Mouse (Mus musculus) bone marrow macrophage, adult 2 months (primary cell): Measurements from ENCODE around the gene Ppp6r2.

Source experiments
- CTCF ChIP-seq: IDR thresholded peaks from 2 replicates; pipeline ENCODE4 v1.5.1; 2012; ENCODE audit warnings: low read depth, mild to moderate bottlenecking, low read length, moderate library complexity
- POLR2A ChIP-seq: IDR thresholded peaks from 2 replicates; pipeline ENCODE4 v1.6.1; 2012; ENCODE audit warnings: mild to moderate bottlenecking, low read depth, low read length, borderline replicate concordance

DNA sequence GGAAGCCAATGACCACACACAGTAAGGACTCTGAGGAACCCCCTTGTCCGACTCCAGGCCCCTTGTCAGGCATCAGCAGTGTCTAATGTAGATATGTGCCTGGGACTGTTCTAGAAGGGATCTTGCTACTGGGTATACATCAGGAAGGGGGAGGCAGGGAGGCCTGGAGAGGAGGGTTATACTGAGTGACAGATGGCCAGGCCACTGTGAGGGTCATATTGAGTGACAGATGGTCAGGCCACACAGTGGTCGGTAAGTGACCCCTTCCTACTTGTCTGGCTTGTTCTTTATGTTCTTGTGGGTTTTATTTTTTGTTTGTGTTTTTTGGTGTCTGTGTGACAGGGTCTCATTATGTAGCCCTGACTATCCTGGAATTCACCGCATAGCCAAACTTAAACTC, 64.1 kb downstream of the Ppp6r2 start:
- TF ChIP-seq POLR2A = no peak
- no peak for TF ChIP-seq CTCF
